Mouse (Mus musculus) kidney, embryonic 15.5 days (tissue): ENCODE measurements at regions not wholly inside any gene's neighbourhood (a gene's known extent, or its start where the extent isn't known, plus 50 kb on each side); places are given as distances from the start of the nearest gene placed in this dataset.
"Not testable (repeated sequence)": the region's sequence is repeated elsewhere in the genome, so short reads cannot be mapped to it uniquely, and the experiment has no call there.

ENCODE experiments used
- ATAC-seq: fragments of 200-750 bp; cut with Nextera tagmentation; replicated peaks from 2 replicates; pipeline ENCODE4 v1.8.0; 2017; ENCODE audit warnings: moderate TSS enrichment; ENCODE audit not compliant: low FRiP score
- H3K27ac ChIP-seq: fragments of 300-500 bp; sonication (generic); 2 replicates; pipeline ENCODE4 v1.5.1; 2015; ENCODE audit warnings: mild to moderate bottlenecking, inconsistent platforms
- H3K27me3 ChIP-seq: fragments of 300-500 bp; sonication (generic); 2 replicates; pipeline ENCODE4 v1.6.1; 2015; ENCODE audit warnings: inconsistent platforms
- H3K36me3 ChIP-seq: fragments of 300-500 bp; sonication (generic); 2 replicates; pipeline ENCODE4 v1.6.1; 2015; ENCODE audit warnings: inconsistent platforms
- H3K4me1 ChIP-seq: fragments of 300-500 bp; sonication (generic); 2 replicates; pipeline ENCODE4 v1.6.1; 2015; ENCODE audit warnings: inconsistent platforms
- H3K4me2 ChIP-seq: fragments of 300-500 bp; sonication (generic); 2 replicates; pipeline ENCODE4 v1.6.1; 2015; ENCODE audit warnings: moderate library complexity, mild to moderate bottlenecking, inconsistent platforms
- H3K4me3 ChIP-seq: fragments of 300-500 bp; sonication (generic); replicated peaks from 2 replicates; pipeline ENCODE4 v1.5.1; 2015; ENCODE audit warnings: mild to moderate bottlenecking, inconsistent platforms
- H3K9ac ChIP-seq: fragments of 300-500 bp; sonication (generic); 2 replicates; pipeline ENCODE4 v1.6.1; 2015; ENCODE audit warnings: mild to moderate bottlenecking, inconsistent platforms
- H3K9me3 ChIP-seq: fragments of 300-500 bp; sonication (generic); replicated peaks from 2 replicates; pipeline ENCODE4 v1.6.1; 2016; ENCODE audit warnings: inconsistent platforms
- WGBS: fragments of 180-500 bp; shearing (Covaris S2); methylation state at CpG from one replicate; pipeline ENCODE4 v1.1.7; 2015; ENCODE audit warnings: mixed read lengths; 5-methylcytosine and 5-hydroxymethylcytosine counted together

DNA sequence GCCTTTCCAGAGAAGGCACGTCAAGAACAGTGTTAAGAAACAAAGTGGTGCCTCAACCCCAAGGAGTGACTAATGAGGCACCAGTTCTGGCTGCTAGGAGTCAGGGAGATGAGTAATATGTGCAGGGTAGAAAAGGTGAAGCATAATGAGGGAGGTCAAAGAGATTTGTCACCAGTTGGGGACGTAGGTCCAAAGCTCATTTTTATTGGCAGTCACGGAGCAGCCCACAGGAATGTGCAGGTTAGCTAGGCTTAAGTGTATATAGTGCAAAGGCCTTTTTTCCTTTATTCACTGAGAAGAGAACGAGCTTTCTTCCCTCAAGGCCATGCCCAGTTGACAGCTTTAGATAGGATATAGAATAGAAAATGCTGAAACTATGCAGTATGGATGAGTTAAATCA is 261.8 kb downstream of the Rad51ap2 start:
- Histone ChIP-seq H3K36me3 (no peaks in the 10 kb centered on the region), H3K4me3 (no peak overlapping the region), H3K27ac (no peak overlapping the region), H3K9ac (no peak overlapping the region), H3K9me3 (no peaks in the 10 kb centered on the region), H3K4me2 (no peak overlapping the region), H3K27me3 (no peaks in the 10 kb centered on the region), H3K4me1 (no peaks in the 10 kb centered on the region)
- no peak for ATAC-seq
- WGBS: 59% methylated on average over 4 of the region's 4 CpGs

DNA sequence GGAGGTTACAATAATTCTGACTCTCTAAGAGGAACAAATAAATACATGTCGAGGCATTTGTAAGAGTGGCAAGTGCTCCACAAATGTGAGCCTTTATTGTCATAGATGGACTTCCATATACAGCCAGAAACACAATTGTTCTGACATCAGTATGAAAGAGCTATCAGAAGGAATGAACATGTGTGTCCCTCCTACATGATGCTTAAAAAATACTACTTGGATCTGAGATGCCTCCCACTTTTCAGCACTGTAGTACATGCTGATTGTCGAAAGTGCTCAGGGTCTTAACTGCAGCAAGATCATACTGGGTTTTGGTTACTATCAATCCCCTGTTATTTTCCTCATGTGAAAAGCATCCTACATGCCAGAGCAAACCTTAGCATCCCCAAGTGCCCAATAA is 295.6 kb downstream of the Rad51ap2 start:
- Histone ChIP-seq H3K4me3 (no peak overlapping the region), H3K9ac (no peak overlapping the region), H3K4me1 (no peaks in the 10 kb centered on the region), H3K27me3 (no peaks in the 10 kb centered on the region), H3K4me2 (no peak overlapping the region), H3K36me3 (no peaks in the 10 kb centered on the region), H3K9me3 (no peaks in the 10 kb centered on the region), H3K27ac (no peak overlapping the region)
- no peak for ATAC-seq
- WGBS: 83% methylated on average over 2 of the region's 2 CpGs

DNA sequence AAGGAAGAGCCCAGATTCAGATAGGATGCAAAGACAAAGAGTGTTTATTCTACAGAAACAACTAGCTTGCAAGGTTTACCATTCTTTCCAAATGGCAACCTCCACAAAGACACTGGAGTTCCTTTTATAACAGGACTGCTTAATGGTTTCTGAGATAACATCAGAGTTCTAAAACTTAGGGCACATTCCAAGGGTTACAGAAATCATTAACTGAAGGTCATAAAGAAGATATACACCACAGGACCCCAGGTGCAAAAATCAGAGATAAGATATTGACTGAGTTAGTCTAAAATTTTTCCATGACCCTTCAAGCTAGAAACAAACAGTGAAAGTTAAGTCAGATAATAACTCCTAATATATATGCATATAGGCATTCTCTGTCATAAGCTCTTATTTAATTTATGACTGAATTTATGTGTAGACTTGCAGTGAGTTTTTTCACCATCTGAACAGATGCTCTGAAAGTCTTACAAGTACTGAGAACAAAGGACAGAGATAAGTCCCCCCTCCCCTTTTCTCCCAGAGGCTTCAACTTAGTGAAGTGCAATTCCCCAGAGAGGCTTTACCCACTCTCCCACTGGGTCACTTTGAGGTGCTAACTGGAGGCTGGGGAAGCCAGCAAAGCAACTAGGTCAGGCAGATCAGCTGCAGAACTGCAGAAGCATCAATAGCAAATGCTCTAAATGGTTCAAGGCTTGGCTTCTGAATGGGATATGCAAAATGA is 298.5 kb downstream of the Rad51ap2 start:
- Histone ChIP-seq H3K36me3 (no peaks in the 10 kb centered on the region), H3K4me3 (no peak overlapping the region), H3K9ac (no peak overlapping the region), H3K27me3 (no peaks in the 10 kb centered on the region), H3K27ac (no peak overlapping the region), H3K4me1 (no peaks in the 10 kb centered on the region), H3K9me3 (no peaks in the 10 kb centered on the region), H3K4me2 (no peak overlapping the region)
- ATAC-seq: no peak

DNA sequence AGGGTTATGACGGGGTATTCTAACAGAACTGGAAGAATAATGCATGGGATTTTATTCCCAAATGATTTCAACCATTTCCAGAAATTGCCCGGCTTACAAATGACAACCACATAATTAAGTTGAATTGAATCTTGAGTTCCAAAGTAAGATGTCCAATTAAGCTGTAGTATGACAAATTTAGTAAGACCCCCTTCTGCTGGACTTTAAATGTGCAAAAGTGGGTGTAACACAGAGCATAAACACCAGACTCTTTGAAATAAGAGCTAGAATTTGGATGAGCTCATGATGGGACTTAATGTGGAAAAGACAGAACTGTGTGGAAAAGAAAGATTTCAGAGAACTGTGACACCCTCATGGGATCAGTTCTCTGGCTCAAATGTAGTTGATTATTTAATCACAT is 346.4 kb downstream of the Rad51ap2 start:
- no peaks in the 10 kb centered on the region for H3K9me3 ChIP-seq
- no peak overlapping the region for H3K4me3 ChIP-seq
- no peaks in the 10 kb centered on the region for H3K27me3 ChIP-seq
- no peak for ATAC-seq
- no peaks in the 10 kb centered on the region for H3K36me3 ChIP-seq
- WGBS: 90% methylated on average over 2 of the region's 2 CpGs
- no peaks in the 10 kb centered on the region for H3K4me1 ChIP-seq
- H3K27ac ChIP-seq: no peak overlapping the region
- no peak overlapping the region for H3K4me2 ChIP-seq
- H3K9ac ChIP-seq: no peak overlapping the region

DNA sequence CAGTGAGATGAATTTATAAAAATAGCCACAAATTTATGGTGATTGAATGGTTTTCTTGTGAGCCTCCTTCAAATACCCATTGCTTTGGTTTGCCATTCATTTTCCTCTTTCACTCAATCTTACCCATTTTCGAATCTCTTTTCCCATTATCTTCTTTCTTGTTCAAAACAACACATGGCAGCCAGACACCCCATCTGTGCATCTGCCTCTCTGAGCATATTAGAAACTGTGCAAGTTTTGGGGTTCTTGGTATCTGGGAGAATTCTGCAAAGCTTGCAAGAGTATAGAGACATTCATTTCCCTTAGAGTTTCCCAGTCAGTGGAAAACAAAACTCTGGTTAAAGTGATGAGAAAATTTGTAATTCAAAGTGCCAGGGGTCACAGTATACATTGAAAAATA is 347.3 kb downstream of the Rad51ap2 start:
- H3K36me3 ChIP-seq: no peaks in the 10 kb centered on the region
- no peak overlapping the region for H3K4me3 ChIP-seq
- no peaks in the 10 kb centered on the region for H3K4me1 ChIP-seq
- H3K9ac ChIP-seq: no peak overlapping the region
- H3K4me2 ChIP-seq: no peak overlapping the region
- ATAC-seq: no peak
- no peaks in the 10 kb centered on the region for H3K27me3 ChIP-seq
- WGBS: 76% methylated on average over 1 of the region's 1 CpGs
- H3K27ac ChIP-seq: no peak overlapping the region
- H3K9me3 ChIP-seq: no peaks in the 10 kb centered on the region

DNA sequence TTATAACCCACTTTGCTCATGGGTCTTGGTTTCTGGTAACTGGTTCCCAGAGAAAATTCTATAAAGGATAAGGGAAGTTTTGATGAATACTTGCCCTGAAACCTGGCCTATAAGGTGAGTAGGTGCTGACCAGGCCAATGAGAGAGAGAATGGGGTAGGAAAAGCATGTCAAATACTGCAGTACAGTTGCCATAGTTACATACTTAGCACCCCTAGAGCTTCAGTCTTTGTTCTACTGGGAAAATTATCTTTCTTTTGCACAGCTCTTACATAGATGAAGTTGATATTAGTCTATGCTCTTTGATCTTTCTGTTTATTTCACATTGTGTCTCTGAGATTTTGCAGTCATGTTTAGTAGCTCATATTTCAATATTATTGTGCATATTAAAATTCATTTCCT is 373.8 kb downstream of the Rad51ap2 start:
- H3K4me1 ChIP-seq: no peaks in the 10 kb centered on the region
- no peak overlapping the region for H3K27ac ChIP-seq
- ATAC-seq: no peak
- no peaks in the 10 kb centered on the region for H3K27me3 ChIP-seq
- no peaks in the 10 kb centered on the region for H3K36me3 ChIP-seq
- H3K4me3 ChIP-seq: no peak overlapping the region
- no peak overlapping the region for H3K9ac ChIP-seq
- H3K4me2 ChIP-seq: no peak overlapping the region
- no peaks in the 10 kb centered on the region for H3K9me3 ChIP-seq

DNA sequence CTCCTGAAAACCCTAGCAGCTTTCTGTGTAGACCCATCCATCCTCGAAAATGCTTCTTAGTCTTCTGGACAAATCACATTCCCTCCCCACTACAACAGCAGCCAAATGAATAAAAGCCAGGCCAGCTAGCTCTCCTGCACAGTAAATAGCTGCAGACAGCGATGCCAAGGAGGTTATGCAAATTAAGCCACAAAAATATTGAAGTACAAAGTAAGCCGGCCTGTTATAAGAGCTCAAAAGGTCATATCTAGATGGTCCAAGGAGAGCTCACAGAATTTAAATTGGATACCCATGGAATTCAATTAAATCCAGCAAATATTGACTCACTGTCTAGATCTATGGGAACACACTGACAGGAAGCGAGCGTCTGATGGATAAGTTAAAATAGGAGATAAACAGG is 375.4 kb downstream of the Rad51ap2 start:
- no peaks in the 10 kb centered on the region for H3K27me3 ChIP-seq
- no peaks in the 10 kb centered on the region for H3K36me3 ChIP-seq
- H3K9me3 ChIP-seq: no peaks in the 10 kb centered on the region
- H3K27ac ChIP-seq: no peak overlapping the region
- 72% methylated on average over 5 of the region's 5 CpGs for WGBS
- H3K4me2 ChIP-seq: no peak overlapping the region
- H3K9ac ChIP-seq: no peak overlapping the region
- H3K4me1 ChIP-seq: no peaks in the 10 kb centered on the region
- ATAC-seq: no peak
- H3K4me3 ChIP-seq: no peak overlapping the region

DNA sequence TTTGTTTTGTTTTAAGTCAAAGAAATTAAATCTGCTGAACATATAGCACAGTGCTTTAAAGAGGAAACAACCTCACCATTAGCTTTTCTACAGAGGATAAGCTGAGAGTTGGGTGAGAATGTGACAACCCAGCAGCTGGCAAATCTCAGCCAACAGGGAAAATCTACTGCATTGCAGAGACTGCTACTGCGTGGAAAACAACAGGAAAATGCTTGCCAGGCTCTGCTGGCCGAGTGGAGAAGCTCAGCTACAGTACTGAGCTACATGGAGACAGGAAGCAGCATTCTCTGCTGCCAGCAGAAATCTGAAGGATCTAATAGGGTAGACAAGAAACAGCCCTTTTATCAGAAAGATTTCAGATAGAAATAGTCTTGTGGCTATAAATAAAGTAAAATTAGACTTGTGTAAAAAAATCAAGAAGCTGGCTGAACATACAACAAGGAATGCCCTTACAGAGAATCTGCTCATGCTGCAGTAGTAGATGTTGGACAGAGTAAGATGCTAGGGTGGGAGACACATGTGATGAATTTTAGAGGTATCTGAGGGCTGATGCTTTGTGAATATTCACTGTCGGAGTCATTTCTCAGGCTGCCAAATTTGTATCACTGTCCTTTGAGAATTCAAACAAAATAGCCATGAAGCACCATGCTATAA is 382.1 kb downstream of the Rad51ap2 start:
- no peak for ATAC-seq
- 44% methylated on average over 3 of the region's 3 CpGs for WGBS
- no peak overlapping the region for H3K27ac ChIP-seq

DNA sequence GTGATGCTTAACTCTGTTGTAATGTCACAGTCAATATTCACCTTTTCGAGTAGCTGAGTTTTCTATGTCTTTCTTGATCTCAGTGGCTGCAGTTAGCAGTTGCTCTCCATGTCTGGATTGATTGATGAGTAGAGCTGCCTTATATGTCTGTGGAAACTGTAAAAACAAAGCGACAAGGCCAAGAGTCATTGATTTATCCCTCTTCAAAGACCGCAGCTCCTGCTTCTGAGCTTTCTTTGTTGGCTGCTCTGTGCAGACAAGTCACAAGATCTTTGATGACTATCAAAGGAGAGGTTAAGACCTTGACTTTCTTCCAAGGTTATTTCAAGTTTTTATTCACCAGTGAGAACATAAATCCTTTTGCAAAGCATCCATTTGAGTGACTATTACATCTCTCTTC is 395.2 kb downstream of the Rad51ap2 start:
- 32% methylated on average over 3 of the region's 3 CpGs for WGBS
- H3K4me3 ChIP-seq: no peak overlapping the region
- H3K36me3 ChIP-seq: no peaks in the 10 kb centered on the region
- ATAC-seq: no peak
- no peak overlapping the region for H3K4me2 ChIP-seq
- H3K9ac ChIP-seq: no peak overlapping the region
- no peaks in the 10 kb centered on the region for H3K27me3 ChIP-seq
- H3K9me3 ChIP-seq: no peaks in the 10 kb centered on the region
- H3K4me1 ChIP-seq: no peaks in the 10 kb centered on the region
- no peak overlapping the region for H3K27ac ChIP-seq

More for the DNA sequence above, 382.1 kb downstream of the Rad51ap2 start:
- Histone ChIP-seq H3K9me3 (no peaks in the 10 kb centered on the region), H3K36me3 (no peaks in the 10 kb centered on the region), H3K27me3 (no peaks in the 10 kb centered on the region), H3K9ac (no peak overlapping the region), H3K4me1 (no peaks in the 10 kb centered on the region), H3K4me2 (no peak overlapping the region), H3K4me3 (no peak overlapping the region)

DNA sequence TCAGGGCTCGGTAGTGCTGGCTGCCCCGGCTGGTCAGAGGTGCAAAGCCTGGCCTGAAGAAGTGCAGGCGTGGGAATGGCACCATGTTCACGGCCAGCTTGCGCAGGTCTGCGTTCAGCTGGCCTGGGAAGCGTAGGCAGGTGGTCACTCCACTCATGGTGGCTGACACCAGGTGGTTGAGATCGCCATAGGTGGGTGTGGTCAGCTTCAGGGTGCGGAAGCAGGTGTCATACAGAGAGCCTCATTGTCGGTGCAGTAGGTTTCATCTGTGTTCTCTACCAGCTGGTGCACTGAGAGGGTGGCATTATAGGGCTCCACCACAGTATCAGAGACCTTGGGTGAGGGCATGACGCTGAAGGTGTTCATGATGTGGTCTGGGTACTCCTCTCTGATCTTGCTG is 380.1 kb upstream of the Fam49a start:
- H3K9ac ChIP-seq, H3K4me1 ChIP-seq, ATAC-seq, H3K27me3 ChIP-seq, H3K4me3 ChIP-seq, H3K36me3 ChIP-seq, H3K27ac ChIP-seq, H3K4me2 ChIP-seq, H3K9me3 ChIP-seq: not testable (repeated sequence)
- 93% methylated on average over 11 of the region's 11 CpGs for WGBS

DNA sequence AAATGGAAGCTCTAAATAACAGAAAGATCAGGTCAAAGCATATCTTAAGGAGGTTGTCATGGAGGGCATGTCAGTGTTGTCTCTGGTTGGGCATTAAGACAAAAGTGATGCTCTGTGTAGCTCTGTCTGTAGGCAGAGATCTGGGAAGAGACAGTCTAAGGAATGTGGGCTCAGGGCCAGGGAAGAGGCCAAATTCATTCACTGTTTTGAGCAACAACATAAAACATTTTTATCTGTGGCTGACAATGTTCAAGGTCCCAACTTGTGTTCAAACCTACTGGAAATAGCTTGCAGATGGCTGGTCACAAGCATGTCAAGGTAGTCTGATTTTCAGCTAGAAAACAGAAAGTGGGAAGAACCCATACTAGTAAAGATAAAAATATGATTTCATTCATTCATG is 374.6 kb upstream of the Fam49a start:
- H3K9ac ChIP-seq: no peak overlapping the region
- no peak overlapping the region for H3K4me3 ChIP-seq
- ATAC-seq: no peak
- H3K4me2 ChIP-seq: no peak overlapping the region
- no peaks in the 10 kb centered on the region for H3K27me3 ChIP-seq
- no peaks in the 10 kb centered on the region for H3K36me3 ChIP-seq
- H3K9me3 ChIP-seq: no peaks in the 10 kb centered on the region; the same call in 1 of the 2 replicates
- no peaks in the 10 kb centered on the region for H3K4me1 ChIP-seq
- H3K27ac ChIP-seq: no peak overlapping the region

DNA sequence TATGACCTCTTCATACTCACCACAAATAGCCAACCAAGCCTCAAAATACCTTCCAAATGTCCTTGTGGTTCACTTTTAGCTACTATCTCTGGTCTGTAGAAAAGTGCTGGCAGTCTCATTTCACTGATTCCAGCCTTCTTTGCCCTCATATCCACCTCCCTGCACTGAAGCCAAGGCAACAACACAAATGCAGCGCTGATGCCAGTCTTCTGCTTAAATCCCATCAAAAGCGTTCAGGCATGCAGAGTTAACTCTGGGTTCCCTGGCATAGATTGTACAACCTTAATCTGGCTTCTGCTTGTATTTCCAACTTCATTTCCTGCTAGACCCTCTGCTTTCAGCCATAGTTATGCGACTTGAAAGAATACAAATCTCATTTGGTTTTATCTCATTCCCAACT is 362.9 kb upstream of the Fam49a start:
- no peak overlapping the region for H3K4me2 ChIP-seq
- H3K27me3 ChIP-seq: no peaks in the 10 kb centered on the region
- 81% methylated on average over 3 of the region's 3 CpGs for whole genome bisulfite sequencing
- H3K27ac ChIP-seq: no peak overlapping the region
- no peak overlapping the region for H3K4me3 ChIP-seq
- no peaks in the 10 kb centered on the region for H3K36me3 ChIP-seq
- H3K9me3 ChIP-seq: no peaks in the 10 kb centered on the region
- H3K4me1 ChIP-seq: no peaks in the 10 kb centered on the region
- no peak overlapping the region for H3K9ac ChIP-seq
- no peak for ATAC-seq

DNA sequence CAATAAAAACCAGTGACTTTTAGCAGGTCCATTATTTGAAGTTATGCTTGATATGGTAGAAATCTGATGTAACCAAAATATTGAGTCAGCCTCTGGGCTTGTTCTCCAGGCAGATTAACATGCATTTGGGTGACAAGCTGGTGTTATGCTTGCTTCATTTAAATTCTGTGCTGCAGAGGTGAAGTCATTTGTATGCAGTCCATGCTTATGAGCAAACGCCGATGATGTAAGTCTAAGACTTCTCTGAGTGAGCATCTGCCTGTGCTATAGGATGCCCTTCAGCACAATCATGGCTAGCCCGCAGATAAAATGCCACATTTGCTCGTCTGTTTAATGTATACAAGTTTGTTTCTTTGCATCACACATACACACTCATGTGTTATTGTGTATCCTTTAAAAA is 355.4 kb upstream of the Fam49a start:
- Histone ChIP-seq H3K4me3 (no peak overlapping the region), H3K4me2 (no peak overlapping the region), H3K4me1 (no peaks in the 10 kb centered on the region), H3K9me3 (no peaks in the 10 kb centered on the region), H3K27me3 (no peaks in the 10 kb centered on the region), H3K36me3 (no peaks in the 10 kb centered on the region), H3K9ac (no peak overlapping the region), H3K27ac (no peak overlapping the region)
- WGBS: 93% methylated on average over 4 of the region's 4 CpGs
- no peak for ATAC-seq
